Mouse (Mus musculus): ENCODE results near the gene Hsdl2. TPM values are rescaled to one million over a fixed set of nuclear protein-coding genes. Genes with fewer than 3 reads are reported as not detected.
"Not testable (repeated sequence)": the region's sequence is repeated elsewhere in the genome, so short reads cannot be mapped to it uniquely, and the experiment has no call there.

Gene Hsdl2
- total RNA-seq, 2 experiments from 2014 or later, result 79.9 to 82.5 TPM

DNA sequence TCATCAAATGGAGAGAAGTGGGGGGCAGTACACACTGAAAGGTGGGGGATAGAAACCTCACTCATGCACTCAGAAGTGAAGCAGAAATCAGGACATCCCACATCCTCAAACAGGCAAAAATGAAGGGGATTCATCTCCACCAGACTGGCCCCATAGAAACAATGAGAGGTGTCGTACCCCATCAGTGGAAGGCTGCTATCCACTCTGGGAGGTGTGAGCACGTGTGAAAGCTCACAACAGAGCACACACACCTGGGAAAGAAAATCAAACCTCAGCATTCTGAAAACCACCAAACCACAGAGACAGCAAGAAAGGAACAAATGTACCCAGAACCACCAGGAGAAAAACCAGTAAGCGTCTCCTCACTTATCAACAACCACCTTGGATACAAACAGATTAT lies 17.2 kb upstream of the Hsdl2 start:
- no peak for DNase-seq

DNA sequence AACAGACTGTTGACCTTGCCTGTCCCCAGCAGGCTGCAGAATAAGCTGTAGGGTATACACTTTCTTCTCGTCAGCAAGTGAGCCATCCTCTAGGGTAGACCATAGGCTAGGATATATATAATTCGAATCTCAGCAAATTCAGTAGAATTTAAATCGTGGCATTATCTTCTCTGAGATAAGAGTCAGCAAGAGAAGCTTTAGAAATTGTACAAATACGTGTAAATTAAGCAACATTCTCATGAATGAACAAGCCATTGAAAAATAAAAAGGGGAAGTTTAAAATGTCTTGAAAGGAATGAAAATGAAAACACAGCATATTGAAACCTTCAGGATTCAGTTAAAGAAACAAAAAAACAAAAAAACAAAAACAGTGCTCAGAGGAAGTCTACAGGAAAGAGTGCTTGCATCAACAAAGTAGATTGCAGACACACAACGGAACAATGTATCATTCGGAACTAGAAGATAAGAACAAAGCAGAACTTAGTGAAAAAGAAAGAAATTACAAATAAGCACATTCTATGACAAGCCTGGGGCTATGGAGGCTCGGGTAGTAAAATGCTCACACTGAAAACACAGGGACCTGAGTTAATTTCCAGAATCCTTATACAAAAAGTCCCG lies 15.7 kb upstream of the Hsdl2 start:
- no peak for DNase-seq

DNA sequence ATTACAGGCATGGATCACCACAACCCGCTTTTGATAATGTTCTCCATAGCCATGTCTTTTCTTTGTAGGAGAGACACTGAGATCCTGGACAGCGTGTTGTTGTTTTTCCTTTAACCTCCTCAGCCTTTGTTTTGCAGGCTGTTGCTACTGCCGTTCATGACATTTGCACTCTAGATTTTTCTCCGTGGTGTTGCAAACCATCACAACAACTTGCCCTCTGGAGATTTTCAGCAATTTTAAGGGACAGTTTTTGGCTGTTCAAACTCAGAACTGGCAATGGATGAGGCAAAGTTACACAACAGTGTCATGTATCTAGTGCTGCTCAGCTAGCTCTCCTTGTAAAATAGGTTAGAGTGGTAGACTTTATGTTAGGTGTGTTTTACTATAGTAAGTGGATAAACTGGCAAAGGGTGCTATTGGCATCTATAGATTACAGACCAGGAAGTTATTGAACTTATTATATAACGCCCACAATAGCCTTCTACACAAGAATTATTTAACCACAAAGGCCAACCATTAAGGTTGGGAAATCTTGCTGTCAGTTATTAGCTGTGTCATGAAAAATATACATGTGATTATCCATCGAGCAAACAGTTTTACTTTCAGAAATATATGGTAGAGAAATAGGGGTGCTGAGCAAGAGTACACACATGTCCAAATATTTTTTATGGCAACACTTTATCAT lies 13.6 kb upstream of the Hsdl2 start:
- DNase-seq, result no peak

DNA sequence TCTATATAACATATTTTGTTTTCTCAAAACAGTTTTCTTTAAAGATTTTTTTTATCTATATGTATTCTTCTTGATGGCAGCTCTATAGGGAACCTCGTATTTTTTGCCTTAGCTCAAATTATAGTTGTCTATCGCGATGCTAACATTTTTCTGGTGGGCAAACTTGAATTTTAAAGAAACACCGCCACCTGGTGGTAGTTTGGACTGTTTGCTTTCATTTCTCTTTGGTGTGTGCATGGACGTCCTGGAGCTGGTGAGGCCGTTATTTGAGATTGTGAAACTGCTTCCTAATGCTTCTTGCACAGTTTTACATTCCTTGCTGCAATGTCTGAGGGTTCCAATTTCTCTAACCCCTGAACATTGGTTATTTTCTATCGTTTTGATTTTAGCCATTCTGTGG lies 11.8 kb upstream of the Hsdl2 start:
- peak; percentile 71 to 81 for DNase-seq

DNA sequence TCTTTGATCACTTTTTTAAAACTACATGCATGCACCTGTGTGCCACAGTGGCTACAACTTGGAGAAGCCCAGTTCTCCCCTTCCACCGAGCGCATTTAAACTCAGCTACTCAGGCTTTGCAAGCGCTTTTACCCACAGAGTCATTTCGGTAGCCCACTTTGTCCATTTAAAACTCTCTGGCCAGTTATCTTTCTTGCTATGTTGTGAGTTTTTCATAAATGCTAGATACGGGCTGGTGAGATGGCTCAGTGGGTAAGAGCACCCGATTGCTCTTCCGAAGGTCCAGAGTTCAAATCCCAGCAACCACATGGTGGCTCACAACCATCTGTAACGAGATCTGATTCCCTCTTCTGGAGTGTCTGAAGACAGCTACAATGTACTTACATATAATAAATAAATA lies 10.8 kb upstream of the Hsdl2 start:
- not testable (repeated sequence) for DNase-seq

DNA sequence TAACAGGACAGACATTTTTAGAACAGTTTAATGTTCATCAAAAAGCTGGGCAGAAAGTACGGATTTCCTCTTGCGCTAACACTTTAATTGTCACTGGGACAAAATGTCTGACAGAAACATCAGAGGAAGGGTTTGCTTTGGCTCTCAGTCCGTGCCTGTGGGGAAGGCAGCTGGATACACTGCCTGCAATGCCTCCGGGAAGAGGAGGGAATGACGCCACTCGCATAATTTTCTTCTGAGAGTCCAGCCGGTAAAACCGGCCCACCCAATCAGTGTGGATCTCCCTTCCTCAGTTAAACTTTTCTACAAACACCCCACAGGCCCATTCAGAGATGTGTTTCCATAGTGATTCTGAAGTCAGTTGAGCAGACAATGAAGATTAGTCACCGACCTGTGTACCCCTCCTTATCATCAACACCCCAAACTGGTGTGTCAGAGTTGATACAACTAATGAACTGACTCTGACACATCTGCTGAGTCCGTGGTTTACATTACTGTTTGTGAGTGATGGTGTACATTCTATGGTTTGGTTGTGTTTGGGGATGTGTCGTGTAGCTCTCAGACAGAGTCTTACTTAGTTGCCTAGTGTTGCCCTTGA lies 8.7 kb upstream of the Hsdl2 start:
- DNase-seq, result no peak

DNA sequence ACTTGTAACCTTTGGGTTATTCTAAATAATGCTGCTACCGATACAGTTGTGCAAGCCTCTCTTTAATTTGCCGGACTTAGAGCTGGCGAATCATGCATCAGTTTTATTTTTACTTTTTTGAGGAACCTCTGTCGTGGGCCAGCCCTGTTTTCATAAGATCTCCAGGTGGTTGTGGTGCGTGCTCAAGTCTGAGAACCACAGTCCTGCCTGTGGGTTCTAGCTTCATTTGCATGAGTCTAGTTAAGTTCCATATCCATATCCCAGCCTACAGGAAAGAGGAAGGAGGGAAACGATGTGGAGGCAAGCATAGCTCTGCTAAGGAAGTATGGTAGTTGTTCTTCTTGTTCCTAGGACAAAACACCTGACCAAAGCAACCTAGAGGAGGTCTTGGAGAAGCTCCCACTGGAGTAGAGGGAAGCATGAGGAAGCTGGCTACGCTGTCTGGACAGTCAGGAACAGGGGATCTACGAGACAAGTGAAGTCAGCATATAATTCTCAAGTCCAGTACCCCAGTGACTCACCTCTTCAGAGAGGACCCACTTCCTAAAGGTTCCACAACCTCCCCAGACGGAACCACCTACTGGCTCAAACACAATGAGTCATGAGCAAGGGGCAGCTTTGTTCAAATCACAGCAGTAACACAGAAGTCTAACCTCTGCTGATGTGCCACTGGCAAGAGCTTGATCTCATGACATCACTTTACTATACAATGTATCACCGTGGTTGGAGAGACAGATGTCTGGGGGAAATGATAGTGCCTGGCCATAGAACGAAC lies 6.0 kb upstream of the Hsdl2 start:
- DNase-seq, result no peak

DNA sequence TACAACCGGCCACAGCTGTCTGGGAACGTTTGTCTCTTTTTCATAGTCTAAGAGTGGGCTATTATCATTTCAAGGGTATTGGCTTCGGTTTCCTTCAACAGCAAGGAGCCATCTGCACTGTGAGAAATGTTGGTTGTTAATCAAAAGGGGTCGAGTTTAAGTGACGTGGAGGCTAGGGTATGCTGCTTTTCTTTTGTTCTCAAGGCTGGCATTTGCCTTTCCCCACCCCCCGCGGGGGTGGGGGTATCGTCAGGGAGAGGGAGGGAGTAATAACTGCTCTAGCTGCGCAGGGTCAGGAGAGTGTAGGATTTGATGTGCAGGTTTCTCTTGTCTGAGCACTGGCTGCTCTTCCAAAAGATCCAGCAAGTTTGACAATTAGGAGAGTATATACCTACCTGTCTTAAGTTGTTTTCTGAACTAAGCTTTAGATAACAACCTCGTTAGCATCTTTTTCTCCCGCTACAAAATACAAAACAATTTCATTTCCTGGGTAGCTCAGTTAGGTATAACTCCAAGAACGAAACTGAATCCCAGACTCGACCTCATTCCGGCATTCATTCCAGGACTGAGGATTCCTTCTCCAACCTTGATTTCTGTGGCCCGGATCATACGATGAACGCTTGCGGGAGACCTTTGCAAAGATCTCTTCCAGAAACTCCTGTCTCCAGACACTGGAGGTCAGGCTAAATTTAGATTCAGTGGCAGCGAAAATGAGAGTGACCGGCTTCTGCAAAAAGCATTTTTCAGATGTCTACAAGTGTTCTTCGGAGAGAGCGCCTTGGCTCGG lies 675 bp upstream of the Hsdl2 start:
- DNase-seq, result peak; percentile 59 to 74

DNA sequence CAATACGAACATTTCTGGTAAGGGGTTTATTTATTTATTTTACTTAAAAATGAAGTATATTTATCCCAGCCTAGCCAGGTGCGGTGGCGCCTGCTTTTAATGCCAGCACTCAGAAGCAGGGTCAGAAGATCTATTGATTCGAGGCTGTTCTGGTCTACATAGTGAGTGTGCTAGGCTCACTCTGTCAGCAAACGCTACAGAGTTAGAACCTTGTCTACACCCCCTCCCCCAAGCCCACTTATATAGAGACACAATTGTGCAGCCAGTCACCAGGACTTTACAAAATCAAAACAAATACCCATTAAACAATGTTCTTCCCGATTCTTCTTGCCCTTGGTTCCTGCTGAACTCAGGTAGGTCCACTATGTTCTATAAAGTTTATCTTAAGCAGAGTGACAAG lies 823 bp downstream of the Hsdl2 start:
- DNase-seq, result peak in 1 of 2 experiments; percentile 18

DNA sequence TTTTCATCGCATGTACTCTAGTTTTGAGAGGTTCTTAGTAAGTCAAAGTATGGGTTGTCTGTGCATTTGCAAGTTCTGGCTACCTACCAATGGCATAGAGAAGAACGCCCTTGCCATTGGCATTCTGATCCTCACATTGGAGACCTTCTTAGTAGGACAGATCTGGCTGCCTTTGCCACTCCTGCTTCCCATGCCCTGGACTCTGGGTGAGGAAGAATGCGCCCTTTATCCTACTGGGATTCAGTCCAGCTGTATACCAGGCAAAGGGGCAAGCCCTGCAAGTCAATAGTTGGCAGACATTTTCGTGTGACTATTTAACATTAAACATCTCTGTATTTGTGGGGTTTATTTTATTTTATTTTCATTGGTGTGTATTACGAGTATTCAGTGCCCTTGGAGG lies 3.7 kb downstream of the Hsdl2 start:
- DNase-seq, result peak; percentile 28 to 64

DNA sequence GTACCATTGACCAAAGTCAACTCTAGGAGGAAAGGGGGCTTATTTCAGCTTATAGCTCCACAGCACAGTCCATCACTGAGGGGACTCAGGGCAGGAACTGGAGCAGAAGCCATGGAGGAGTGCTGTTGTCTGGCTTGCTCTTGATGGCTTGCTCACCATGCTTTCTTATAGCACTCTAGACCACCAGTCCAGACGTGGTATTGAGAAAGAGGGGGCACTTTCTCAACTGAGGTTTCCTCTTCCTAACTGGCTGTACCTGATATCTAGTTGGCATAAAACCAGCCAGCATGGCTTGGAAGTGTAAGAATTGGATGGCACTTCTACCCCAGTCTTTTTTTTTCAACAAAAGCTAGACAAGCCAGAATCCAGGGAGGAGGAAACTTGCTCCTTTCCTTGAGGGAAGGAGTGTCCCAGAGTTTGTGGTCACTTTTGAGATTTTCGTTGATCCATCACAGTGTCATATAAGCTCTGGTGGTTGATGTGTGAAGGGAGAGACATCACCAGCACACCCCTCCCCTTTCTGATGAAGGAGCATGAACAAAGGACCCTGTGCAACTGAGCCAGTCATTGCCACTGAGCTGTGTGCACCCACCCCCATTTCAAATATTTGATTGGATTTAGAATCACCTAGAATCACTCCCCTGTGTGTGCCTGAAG lies 6.0 kb downstream of the Hsdl2 start:
- no peak for DNase-seq

DNA sequence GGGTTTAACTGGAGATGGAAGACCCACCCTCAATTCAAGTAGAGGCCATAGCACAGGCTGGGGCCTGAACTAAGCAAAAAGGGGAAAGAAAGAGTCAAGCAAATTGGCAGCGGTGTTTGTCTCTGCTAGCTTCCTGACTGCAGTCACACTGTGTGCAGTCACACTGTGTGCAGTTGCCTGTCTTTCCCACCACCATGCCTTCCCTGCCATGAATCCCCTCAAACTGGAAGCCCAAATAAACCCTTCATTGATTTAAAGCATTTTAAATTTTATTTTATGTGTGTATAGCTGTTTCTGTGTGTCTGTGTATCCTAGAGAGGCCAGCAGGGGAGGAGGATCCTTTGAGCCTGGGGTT lies 6.5 kb downstream of the Hsdl2 start:
- DNase-seq, result no peak

DNA sequence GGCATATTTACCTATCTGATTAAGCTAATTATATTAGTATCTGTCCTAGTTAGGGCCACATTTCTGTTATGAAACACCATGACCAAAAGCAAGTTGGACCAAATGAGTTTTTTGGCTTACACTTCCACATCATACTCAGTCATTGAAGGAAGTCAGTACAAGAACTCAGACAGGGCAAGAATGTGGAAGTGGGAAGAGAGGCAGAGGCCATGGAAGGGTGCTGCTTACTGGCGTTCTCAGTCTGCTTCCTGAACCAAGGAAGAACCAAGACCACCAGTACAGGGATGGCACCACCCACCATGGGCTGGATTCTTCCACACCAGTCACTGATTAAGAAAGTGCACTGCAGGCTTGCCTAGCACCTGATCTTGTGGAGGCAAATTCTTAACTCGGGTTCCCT lies 13.3 kb downstream of the Hsdl2 start:
- no peak for DNase-seq

DNA sequence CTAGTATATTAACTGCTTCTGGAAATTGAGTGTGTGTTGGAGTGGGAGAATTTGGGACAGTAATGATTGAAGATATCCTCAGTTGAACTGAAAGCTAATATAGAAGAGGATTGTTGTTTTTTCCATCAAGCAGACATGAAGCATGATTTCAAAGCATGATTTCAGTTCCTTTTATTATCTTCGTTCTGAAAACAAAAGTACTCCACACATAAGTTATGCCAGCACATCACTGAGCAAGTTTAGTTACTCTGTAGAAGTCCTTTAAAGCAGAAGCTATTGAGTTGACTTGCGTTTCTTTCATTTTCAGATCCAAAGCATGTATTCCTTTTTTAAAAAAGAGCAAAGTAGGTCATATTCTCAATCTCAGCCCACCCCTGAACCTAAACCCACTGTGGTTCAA lies 15.2 kb downstream of the Hsdl2 start:
- DNase-seq, result no peak

DNA sequence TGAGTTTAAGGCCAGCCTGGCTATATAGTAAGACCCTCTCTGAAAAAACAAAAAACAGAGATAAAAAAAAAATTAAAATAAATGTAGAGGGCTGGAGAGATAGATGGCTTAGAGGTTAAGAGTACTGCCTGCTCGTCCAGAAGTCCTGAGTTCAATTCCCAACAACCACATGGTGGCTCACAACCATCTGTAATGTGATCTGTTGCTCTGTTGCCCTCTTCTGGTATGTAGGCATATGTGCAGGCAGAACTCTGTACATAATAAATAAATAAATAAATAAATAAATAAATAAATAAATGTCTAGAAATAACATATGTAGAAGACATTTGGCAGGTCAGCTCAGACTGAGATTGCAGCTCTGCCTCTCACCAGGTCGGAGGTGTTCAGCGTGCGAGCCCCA lies 21.3 kb downstream of the Hsdl2 start:
- DNase-seq, result no peak

DNA sequence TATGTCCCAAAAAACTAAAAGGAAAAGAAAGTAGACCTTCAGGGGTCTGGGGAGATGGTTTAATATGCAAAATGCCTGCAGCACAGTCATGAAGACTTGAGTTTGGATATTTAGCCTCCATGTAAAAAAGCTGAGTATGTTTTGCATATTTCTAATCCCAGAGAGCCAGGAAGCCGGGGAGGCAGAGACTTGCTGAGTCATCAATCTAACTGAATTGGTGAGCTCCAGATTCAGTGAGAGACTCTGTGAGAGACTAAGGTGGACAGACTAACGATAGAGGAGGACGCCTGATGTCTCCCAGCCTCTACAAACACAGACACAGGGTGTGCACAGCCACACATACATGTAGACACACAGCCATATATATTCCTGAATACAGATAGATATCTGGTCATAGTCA lies 23.5 kb downstream of the Hsdl2 start:
- no peak for DNase-seq

DNA sequence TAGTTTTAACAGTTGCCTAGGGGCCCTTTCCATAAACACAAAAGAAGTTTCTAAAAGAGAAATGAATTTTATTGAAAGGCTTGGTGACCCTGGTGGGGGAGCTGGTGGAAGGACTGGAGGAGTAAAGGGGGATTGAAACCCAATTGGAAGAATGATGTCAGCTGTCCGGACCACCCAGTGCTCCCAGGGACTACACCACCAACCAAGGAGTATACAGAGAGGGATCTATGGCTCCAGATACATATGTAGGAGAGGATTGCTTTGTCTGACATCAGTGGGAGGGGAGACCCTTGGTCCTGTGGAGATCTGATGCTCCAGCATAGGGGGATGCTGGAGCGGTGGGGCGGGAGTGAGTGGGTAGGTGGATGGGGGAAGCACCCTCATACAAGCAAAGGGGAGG lies 24.1 kb downstream of the Hsdl2 start:
- DNase-seq, result no peak

DNA sequence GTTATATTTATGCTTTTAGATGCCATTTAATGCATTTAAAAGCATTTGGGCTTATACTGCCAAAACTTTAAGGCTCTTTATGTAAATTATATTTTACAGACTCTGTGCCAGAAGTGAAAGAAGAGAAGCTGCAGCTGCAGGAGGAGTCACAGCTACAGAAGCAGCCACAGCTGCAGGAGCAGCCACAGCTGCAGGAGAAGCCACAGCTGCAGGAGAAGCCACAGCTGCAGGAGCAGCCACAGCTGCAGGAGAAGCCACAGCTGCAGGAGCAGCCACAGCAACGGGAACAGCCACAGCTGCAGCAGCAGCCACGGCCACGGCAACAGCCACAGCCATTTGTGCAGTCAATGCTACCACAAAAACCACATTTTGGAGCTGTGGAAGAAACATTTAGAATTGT lies 29.0 kb downstream of the Hsdl2 start:
- DNase-seq, result no peak

DNA sequence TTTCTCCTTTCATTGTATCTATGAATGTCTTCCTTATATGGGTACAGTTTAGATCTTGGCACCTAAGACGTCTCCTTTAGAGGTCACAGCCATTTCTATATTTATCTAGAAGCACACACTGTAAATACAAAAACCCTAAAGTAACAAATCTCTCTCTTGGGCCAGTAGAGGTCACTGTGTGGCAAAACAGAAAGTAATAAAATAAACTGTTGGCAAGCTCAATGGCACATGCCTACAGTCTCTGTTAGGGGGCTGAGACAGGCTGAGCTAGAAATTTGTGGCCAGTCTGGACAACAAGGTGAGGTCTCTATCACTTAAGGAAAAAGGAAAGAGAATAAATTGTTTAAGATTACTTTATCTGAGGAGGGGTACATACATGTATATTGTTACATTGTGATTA lies 33.6 kb downstream of the Hsdl2 start:
- peak; percentile 10 to 26 for DNase-seq

DNA sequence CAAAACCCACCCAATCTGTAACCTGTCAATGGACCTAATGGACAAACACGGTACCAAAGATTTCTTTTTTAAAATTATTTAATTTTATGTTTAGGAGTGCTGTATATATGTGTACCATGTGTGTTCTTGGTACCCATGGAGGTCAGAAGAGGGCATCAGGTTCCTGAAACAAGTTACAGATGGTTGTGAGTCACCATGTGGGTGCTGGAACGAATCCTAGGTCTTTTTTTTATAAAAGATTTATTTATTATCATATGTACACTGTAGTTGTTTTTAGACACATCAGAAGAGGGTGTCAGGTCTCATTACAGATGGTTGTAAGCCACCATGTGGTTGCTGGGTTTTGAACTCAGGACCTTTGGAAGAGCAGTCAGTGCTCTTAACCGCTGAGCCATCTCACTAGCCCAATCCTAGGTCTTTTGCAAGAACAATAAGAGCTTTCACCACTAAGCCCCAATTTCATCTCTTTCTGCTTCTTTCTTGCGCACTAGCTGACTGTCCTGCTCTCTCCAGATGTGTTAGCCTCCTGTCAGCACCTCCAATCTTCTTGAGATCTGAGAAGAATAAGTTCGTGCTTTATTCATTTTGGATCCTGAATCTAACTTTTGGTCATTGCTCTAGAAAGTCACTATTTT lies 38.4 kb downstream of the Hsdl2 start:
- no peak for DNase-seq

DNA sequence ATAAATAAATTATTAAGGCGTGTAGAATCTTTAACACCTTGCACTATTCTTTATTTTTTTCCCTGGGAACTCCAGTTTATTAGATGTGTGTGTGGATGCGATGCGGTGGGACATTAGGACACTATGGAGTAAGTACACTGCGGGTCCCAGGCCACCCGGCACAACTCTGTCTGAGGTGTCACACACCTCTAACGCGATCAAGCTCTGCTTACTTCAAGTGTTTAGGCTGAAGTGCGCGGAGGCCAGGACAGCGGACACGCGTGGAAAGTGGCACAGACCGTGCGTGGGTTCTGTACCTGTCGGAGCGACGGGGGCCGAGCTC lies 44.3 kb downstream of the Hsdl2 start:
- DNase-seq, result no peak
